Mouse (Mus musculus): ENCODE results near the gene Itga7.

The Itga7 gene

DNA sequence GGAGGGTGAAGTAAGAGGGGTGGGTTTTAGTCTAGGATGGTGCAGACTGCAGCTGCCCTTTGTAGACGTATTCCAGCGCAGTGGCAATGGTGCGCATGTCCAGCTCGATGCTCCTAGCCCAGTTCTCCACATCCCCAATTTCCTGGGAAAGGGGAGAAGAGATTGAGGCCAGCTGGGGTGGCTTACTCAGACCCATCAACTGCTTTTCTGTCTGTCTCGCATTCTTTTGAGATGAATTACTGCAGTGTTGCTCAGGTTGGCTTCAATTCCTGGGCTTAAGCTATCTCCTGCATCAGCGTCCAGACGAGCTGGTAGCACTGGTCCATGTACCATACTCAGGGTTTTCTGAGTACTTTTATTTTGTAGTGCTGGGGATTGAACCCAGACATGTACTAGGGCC is 13.7 kb upstream of the Itga7 start:
- Histone ChIP-seq H3K36me3 (ENCODE audit: control insufficient read depth, insufficient read depth, low read length, poor library complexity, severe bottlenecking) (no peaks in the 10 kb centered on the region; the same call in 1 of the 2 replicates), H3K27me3 (ENCODE audit: control insufficient read depth, insufficient read depth, low read length, poor library complexity, severe bottlenecking) (no peaks in the 10 kb centered on the region)
- no peak for DNase-seq (ENCODE audit: low read depth, low spot score)

DNA sequence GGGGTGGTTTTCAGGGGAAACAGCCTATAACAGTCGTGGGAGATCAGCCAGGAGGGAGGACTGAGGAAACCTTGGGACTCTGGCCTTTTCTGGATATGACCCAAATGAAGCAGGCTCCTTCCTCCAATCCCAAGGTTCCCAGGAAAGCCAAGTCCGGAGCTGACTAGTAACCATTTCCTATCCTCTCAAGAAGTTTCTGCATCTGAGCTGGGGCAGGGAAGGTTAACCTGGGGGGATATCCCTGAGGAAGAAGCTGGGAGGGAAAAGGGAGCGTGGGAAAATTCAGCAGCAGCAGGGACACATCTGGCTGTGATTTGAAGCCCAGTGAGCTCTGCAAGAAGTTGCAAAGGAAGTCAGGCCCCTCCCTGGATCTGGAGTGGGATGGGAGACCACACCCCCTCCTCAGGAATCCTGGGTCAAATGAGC is 12.9 kb upstream of the Itga7 start:
- DNase-seq (ENCODE audit: low read depth, low spot score): no peak
- Histone ChIP-seq H3K27me3 (ENCODE audit: control insufficient read depth, insufficient read depth, low read length, poor library complexity, severe bottlenecking) (no peaks in the 10 kb centered on the region), H3K36me3 (ENCODE audit: control insufficient read depth, insufficient read depth, low read length, poor library complexity, severe bottlenecking) (no peaks in the 10 kb centered on the region; the same call in 1 of the 2 replicates)

DNA sequence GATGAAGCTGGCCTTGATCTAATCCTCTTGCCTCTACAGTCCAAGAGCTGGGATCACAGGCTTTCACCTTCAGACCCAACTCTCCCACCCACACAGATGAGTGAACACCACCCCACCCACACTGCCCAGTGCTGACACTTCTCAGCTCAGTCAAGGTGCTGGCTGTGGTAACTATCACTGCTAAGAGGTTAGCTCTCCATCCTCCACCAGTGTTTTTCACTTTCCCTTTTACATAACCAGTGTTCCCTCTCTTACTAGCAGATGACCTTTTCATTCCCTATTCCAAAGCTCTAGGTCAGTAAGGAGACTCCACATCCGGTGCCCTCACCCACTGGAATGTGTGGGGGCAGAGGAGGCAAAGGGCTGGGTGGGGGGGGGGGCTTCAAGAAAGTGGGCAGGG is 12.4 kb upstream of the Itga7 start:
- Histone ChIP-seq H3K36me3 (ENCODE audit: control insufficient read depth, insufficient read depth, low read length, poor library complexity, severe bottlenecking) (no peaks in the 10 kb centered on the region; the same call in 1 of the 2 replicates), H3K27me3 (ENCODE audit: control insufficient read depth, insufficient read depth, low read length, poor library complexity, severe bottlenecking) (no peaks in the 10 kb centered on the region)
- no peak for DNase-seq (ENCODE audit: low read depth, low spot score)

DNA sequence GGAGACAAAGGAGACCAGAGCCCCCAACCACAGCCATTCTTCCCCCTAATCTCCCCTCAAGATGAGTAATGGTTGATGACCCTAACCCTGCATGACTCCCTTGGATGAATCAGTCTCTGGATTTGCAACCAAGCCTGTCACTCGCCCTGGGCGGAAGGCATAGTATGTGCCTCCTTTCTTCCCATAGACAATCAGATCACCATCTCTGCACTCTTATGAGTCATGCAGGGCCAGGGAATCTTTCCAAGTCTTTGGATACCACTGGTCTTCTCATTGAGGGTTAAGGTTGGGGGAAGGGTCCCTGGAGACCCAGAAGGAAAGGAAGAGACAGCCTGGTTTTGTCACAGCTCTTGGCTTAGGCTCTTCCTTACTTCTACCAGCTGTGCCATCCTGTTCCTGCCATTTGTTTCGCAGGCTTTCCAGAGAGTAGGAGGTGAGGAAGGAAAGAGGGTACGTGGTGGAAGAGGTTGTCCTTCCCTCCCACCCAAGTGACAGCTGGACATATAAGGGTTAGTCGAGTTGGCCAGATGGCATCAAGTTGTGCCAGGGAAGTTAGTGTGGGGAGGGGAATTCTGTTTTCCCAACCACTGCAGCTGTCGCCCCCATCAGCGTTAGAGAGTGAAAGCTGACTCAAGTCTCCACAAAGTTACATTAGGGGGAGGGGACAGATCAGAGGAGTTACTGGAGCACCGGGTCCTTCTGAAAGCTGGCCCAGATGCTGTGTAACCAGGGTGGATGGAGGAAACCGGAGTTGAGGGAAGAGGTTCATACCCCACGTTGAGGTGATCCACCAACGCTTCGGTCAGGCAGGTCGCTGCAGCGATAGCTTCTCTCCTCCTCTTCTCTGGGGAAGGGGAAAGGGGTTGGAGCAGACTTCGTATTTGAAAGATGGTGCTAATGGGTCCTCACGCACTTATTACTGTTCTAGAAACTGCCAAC is 11.5 kb upstream of the Itga7 start:
- H3K27me3 ChIP-seq (ENCODE audit: control insufficient read depth, insufficient read depth, low read length, poor library complexity, severe bottlenecking): no peaks in the 10 kb centered on the region
- no peak for DNase-seq (ENCODE audit: low read depth, low spot score)
- no peaks in the 10 kb centered on the region; the same call in 1 of the 2 replicates for H3K36me3 ChIP-seq (ENCODE audit: control insufficient read depth, insufficient read depth, low read length, poor library complexity, severe bottlenecking)

DNA sequence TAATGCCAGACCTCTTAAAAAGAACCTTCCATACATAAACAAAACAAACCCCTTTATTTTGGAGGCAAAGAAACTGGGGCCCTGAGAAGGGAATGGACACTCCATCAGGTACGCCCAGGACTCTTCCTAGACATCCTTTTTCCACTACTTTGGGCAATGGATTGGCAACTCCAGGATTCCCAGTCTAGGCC is 10.9 kb upstream of the Itga7 start, which contains the start of gene Rdh5:
Gene Rdh5 (minus strand): TSS at position 67 of the 191 bp plus-strand sequence.
- H3K36me3 ChIP-seq (ENCODE audit: control insufficient read depth, insufficient read depth, low read length, poor library complexity, severe bottlenecking): no peaks in the 10 kb centered on the region; the same call in 1 of the 2 replicates
- H3K27me3 ChIP-seq (ENCODE audit: control insufficient read depth, insufficient read depth, low read length, poor library complexity, severe bottlenecking): no peaks in the 10 kb centered on the region
- DNase-seq (ENCODE audit: low read depth, low spot score): no peak

DNA sequence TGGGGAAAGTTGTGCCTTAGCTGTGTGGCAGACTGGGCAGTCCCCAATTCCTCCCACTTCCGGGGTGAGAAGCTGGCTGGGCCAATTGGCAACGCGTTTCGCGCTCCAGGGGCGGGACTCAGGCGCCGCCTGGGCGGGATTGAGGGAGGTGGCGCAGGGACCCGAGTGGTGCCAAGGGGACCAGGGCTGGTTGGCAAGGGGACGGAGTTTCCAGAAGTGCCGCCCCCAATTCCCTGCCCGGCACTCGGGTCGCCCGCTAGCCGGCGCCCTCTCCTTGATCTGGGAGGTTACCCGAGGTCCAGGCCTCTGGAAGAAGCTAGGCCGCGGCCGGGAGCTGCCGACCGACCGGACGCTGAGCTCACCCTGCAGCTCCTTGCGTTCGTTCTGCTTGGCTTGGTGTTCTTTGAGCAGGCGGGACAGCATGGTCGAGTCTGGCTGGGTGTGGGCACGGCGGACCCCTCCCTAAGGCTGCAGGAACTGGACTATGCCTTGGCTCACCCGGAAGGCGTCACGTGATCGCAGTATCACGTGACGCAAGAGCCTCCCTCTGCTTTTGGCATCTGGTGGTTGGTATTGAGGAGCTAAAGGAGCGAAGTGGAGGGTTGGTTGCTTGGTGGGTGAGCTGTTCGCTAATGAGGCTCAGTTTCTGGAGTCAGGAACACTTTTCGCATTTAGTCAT is 10.5 kb upstream of the Itga7 start:
- H3K36me3 ChIP-seq (ENCODE audit: control insufficient read depth, insufficient read depth, low read length, poor library complexity, severe bottlenecking): no peaks in the 10 kb centered on the region; the same call in 1 of the 2 replicates
- DNase-seq (ENCODE audit: low read depth, low spot score): peak; percentile 86
- H3K27me3 ChIP-seq (ENCODE audit: control insufficient read depth, insufficient read depth, low read length, poor library complexity, severe bottlenecking): no peaks in the 10 kb centered on the region

DNA sequence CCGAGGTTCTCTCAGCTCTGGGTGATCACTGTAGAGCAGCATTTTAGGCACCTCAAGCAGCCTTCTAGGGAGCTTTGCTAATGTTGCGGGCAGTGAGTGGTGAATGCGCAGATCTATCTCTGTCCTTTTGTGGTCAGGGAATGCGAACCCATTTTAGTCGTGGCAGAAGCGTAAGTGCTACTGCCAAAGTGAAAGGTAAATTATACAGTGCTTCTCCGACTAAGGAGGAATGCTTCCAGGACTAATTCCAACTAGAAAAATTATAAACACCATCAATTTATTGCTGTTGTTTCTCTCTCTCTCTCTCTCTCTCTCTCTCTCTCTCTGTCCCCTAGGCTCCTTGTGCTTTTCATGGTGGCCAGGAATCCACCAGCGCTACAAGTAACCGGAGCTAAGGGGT is 9.7 kb upstream of the Itga7 start, which contains the start of gene Bloc1s1:
Gene Bloc1s1 (minus strand): TSS at position 101 of the 400 bp plus-strand sequence.
- H3K36me3 ChIP-seq (ENCODE audit: control insufficient read depth, insufficient read depth, low read length, poor library complexity, severe bottlenecking): no peaks in the 10 kb centered on the region; the same call in 1 of the 2 replicates
- DNase-seq (ENCODE audit: low read depth, low spot score): no peak
- no peaks in the 10 kb centered on the region for H3K27me3 ChIP-seq (ENCODE audit: control insufficient read depth, insufficient read depth, low read length, poor library complexity, severe bottlenecking)

DNA sequence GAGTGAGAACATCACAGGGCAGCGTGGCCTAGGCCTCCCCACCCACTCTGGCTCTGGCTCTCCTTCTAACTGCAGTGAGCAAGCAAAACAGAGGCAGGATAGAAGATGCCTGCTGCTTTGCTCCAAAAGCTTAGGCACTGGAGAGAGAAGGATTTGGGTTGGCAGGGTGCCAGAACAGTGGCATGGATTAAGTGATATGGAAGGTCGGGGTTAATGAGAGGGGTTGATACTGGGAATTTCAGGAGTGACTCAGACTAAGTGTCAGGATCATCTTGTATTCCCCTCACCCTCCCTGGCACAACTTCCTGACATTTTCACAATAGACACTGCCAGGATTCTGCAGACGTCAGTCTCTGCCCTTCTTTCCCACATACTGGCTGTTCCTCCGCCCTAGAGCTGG is 5.3 kb upstream of the Itga7 start:
- H3K27me3 ChIP-seq (ENCODE audit: control insufficient read depth, insufficient read depth, low read length, poor library complexity, severe bottlenecking): no peaks in the 10 kb centered on the region
- no peak for DNase-seq (ENCODE audit: low read depth, low spot score)
- H3K36me3 ChIP-seq (ENCODE audit: control insufficient read depth, insufficient read depth, low read length, poor library complexity, severe bottlenecking): no peaks in the 10 kb centered on the region

DNA sequence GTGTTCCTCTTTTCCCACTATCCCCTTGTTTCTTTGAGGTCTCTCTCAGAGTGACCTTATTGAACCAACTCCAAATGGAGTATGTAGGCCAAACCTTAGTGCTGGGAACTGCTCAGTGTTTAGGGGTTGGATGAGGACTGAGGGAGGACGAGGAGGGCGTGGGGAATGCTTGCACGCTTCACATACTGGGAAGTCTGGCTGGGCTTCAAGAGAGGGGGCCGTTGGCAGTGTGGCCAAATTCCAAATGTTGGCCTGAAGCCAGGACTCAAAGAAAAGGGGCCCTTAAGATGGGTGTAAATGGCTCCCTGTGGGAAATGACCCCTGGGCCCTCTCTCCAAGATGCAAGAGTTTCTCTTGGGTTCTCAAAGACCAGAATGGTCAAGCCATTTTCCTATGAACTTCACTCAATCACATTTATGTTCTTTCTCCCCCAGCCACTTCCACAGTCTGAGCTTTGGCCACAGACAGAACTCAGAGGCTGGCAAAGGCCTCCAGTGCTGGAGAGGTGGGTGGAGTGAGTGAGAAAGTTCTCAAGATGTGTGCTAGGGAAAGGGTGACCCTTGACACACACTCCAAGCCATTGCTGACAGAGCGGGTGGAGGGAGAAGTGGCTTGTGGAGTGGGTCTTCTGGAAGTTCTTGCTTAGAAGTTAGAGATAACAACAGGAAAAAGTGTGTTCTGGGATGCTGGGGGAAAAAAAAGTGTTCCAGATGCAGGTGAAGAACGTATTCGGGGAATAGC is 3.8 kb upstream of the Itga7 start:
- Histone ChIP-seq H3K36me3 (ENCODE audit: control insufficient read depth, insufficient read depth, low read length, poor library complexity, severe bottlenecking) (no peaks in the 10 kb centered on the region), H3K27me3 (ENCODE audit: control insufficient read depth, insufficient read depth, low read length, poor library complexity, severe bottlenecking) (no peaks in the 10 kb centered on the region)
- no peak for DNase-seq (ENCODE audit: low read depth, low spot score)

DNA sequence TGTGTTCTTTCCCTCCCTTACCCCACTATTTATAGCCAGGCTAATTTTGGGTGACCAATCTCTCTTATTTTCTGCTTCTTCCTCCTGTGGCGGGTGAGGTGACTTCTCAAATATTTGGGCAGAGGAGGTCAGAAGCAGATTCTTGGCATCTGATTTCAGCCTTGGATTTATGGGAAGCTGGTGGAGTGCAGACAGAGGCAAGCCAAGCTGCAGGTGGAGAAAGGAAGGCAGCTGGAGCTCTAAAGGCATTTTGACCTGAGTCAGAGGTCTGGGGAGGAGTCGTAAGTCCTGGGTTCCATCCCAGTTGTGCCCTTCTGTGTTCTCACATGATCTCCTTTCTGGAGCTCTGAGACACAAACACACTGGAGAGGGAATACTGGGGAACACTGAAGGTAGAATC is 2.2 kb upstream of the Itga7 start:
- no peak for DNase-seq (ENCODE audit: low read depth, low spot score)
- Histone ChIP-seq H3K36me3 (ENCODE audit: control insufficient read depth, insufficient read depth, low read length, poor library complexity, severe bottlenecking) (no peaks in the 10 kb centered on the region), H3K27me3 (ENCODE audit: control insufficient read depth, insufficient read depth, low read length, poor library complexity, severe bottlenecking) (no peaks in the 10 kb centered on the region; the same call in 1 of the 2 replicates)

DNA sequence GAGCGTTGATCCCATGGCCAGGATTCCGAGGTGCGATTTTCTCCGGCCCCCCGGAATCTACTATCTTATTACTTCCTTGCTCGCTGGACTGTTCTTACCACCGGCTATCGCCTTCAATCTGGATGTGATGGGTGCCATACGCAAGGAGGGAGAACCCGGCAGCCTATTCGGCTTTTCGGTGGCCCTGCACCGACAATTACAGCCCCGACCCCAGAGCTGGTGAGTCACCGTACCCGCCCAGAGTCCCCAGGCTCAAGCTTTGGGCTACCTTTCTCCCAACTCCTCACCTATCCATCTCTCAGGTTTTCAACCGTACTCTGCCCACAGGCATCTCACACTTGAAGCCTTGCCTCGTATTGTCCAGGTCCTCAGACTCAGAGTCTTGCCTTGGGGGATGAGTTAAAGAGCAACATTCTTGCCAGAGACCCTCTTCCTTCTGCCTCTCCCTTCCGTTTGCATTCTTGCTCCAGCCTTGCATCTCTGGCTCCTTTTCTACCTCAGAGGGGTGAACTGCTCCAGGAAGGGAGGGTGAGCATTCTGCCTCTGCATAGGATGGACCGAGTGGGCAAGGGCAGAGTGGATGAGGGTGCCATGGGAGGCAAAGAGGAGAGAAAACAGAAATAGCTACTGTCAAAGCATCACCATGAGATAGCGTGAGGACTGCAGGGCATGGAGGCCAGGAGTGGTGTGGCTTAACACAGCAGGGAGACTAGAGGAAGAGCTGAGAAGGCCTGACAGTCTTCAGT is 531 bp downstream of the Itga7 start:
- no peak for DNase-seq (ENCODE audit: low read depth, low spot score)
- no peaks in the 10 kb centered on the region; the same call in 1 of the 2 replicates for H3K27me3 ChIP-seq (ENCODE audit: control insufficient read depth, insufficient read depth, low read length, poor library complexity, severe bottlenecking)
- H3K36me3 ChIP-seq (ENCODE audit: control insufficient read depth, insufficient read depth, low read length, poor library complexity, severe bottlenecking): no peaks in the 10 kb centered on the region

DNA sequence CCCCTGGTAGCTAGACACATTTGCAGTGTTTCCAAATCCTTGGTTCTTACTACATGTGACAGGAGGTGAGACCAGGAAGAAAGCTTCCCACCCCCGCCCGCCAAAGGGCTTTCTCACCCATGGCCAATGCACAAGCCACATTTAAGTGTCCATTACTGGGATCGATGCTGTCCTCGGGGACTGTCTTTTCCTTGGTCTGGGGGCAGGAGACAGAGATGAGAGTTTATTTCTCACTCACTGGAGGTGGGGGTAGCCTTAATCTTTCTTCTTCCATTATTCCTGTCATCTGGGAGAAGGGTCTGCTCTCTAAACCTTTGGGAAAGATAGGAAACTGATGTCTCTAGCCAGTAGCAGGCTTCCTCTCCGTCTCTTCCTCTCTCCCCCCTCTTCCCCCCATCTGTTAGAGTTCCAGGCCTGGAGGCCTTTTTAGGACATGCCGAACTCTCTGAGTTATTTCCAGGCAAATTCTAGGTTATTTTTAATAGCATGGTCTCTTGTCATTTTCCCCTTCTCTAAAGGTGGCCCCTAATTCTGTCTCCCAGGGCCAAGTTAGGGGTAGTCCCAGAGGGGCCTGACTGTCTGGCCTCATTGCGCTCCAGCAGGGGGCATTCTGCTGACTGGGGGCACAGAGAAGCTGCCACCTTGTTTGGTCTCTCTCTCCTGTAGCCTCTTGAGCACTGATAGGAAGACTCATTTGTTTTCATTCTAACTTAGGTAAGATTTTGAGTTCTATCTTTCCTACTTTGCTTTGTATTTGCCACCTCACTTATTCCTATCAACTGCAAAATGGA is 1.6 kb downstream of the Itga7 start:
- no peaks in the 10 kb centered on the region for H3K36me3 ChIP-seq (ENCODE audit: control insufficient read depth, insufficient read depth, low read length, poor library complexity, severe bottlenecking)
- H3K27me3 ChIP-seq (ENCODE audit: control insufficient read depth, insufficient read depth, low read length, poor library complexity, severe bottlenecking): no peaks in the 10 kb centered on the region; the same call in 1 of the 2 replicates
- no peak for DNase-seq (ENCODE audit: low read depth, low spot score)

DNA sequence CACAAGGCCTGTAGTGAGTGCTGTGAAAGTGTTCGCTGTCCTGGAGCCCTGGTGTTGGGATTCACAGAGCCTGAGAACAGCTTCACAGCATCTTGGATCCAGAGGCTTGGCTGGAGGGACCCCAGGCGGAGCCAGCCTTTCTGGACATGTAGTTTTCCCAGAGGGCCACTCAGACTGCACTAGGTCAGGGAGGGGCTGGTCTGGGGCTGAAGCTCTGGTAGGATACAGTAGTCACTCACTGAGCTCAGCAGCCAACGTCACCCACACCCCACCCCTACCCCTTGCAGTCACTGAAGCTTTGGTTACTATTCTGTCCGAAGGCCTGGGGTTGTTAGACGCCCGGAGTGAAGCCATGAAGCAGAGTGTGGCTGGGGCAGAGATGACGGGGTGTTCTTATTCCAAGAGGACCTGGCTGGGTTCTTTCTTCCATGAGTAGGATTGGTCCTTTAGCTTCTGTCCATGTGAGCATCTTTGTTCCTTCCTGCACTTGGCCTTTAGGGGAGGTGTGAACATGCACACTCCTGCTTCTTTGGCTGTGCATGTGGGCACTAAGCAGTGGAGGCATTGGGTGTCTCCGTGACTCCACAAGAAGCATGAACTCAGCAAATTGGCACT is 2.3 kb downstream of the Itga7 start:
- no peaks in the 10 kb centered on the region for H3K36me3 ChIP-seq (ENCODE audit: control insufficient read depth, insufficient read depth, low read length, poor library complexity, severe bottlenecking)
- DNase-seq (ENCODE audit: low read depth, low spot score): no peak
- H3K27me3 ChIP-seq (ENCODE audit: control insufficient read depth, insufficient read depth, low read length, poor library complexity, severe bottlenecking): no peaks in the 10 kb centered on the region; the same call in 1 of the 2 replicates

Data from splenic B cell, adult 2 months (primary cell).